Mouse (Mus musculus): ENCODE results near the gene C1ql4.

- TF ChIP-seq CTCF (IDR thresholded peaks at IDR 0.05; ENCODE audit: low read depth, low read length) (no peak), POLR2AphosphoS5 (IDR thresholded peaks at IDR 0.05; ENCODE audit: insufficient replicate concordance, low read depth, low read length) (no peak), GATA1 (IDR thresholded peaks at IDR 0.05; ENCODE audit: borderline replicate concordance, low read length) (no peak), TAL1 (conservative IDR thresholded peaks at IDR 0.05; ENCODE audit: low read depth, low read length) (no peak)
Observed at GRCm38 (mm10) chr15:99039306-99039705, 48.3 kb downstream of the C1ql4 start.
